ENCODE assay signal across 21 mouse cellular contexts in genomic region chr7:73144846-73145245, GRCm38 (mm10).
"Had no signal": no experiment of that assay in that cellular context is flagged by ENCODE, and none has a peak within 500 bp of the region (broad histone marks: within the 10 kb centered on the region; RNA-seq: fewer than 3 reads in every experiment).

No protein-coding gene starts in this region.

- H3K4me1 ChIP-seq: heart, embryonic 13.5 days; heart, embryonic 15.5 days; liver, embryonic 12.5 days had no signal

- H3K27ac ChIP-seq: heart, embryonic 10.5 days; heart, embryonic 13.5 days; heart, embryonic 15.5 days; hindbrain, embryonic 12.5 days; hindbrain, embryonic 14.5 days; layer of hippocampus, adult 2 months; left cerebral cortex, adult 2 months; limb, embryonic 13.5 days; limb, embryonic 15.5 days; liver, embryonic 12.5 days; liver, embryonic 14.5 days had no signal

- H3K27me3 ChIP-seq: hindbrain, embryonic 12.5 days; limb, embryonic 15.5 days had no signal

- H3K9me3 ChIP-seq: heart, embryonic 10.5 days; heart, embryonic 13.5 days; heart, embryonic 15.5 days; hindbrain, embryonic 12.5 days; limb, embryonic 13.5 days; limb, embryonic 15.5 days; liver, embryonic 12.5 days had no signal

- DNase-seq: gastrocnemius, postnatal 14 days; gastrocnemius, postnatal 36 days; heart, adult 18-20 months; heart, postnatal 14 days; heart, postnatal 36 days; kidney, adult 18-20 months; kidney, adult 8-10 months; kidney, postnatal 10 days; kidney, postnatal 4 days had no signal

- ATAC-seq: intestine, embryonic 16.5 days; liver, embryonic 12.5 days had no signal

- H3K36me3 ChIP-seq: heart, embryonic 10.5 days; heart, embryonic 13.5 days; heart, embryonic 15.5 days; hindbrain, embryonic 12.5 days; limb, embryonic 13.5 days; limb, embryonic 15.5 days; liver, embryonic 12.5 days had no signal

- H3K4me2 ChIP-seq: heart, embryonic 13.5 days; heart, embryonic 15.5 days; hindbrain, embryonic 12.5 days; hindbrain, embryonic 14.5 days; limb, embryonic 13.5 days; limb, embryonic 15.5 days; liver, embryonic 12.5 days had no signal

- H3K4me3 ChIP-seq: heart, embryonic 10.5 days; heart, embryonic 13.5 days; heart, embryonic 15.5 days; hindbrain, embryonic 12.5 days; layer of hippocampus, adult 2 months; left cerebral cortex, adult 2 months; limb, embryonic 13.5 days; limb, embryonic 15.5 days; liver, embryonic 12.5 days had no signal

- H3K9ac ChIP-seq: heart, embryonic 13.5 days; heart, embryonic 15.5 days; hindbrain, embryonic 12.5 days; hindbrain, embryonic 14.5 days; limb, embryonic 13.5 days; limb, embryonic 15.5 days; liver, embryonic 12.5 days; liver, embryonic 14.5 days had no signal
